Mouse (Mus musculus) lung, embryonic 16.5 days (tissue): Measurements from ENCODE around the gene Lrrc26. TPM values are rescaled to one million over a fixed set of nuclear protein-coding genes. Genes with fewer than 3 reads are reported as not detected.
A peak's percentile ranks its signal among the peaks of the same experiment; 100 is the strongest.

Source experiments
- ATAC-seq: fragments of 200-750 bp; cut with Nextera tagmentation; 2 replicates; pipeline ENCODE4 v1.8.0; 2017; ENCODE audit warnings: low read depth, mild to moderate bottlenecking, moderate library complexity
- H3K27ac ChIP-seq: fragments of 300-500 bp; sonication (generic); 2 replicates; pipeline ENCODE4 v1.5.1; 2014; ENCODE audit warnings: mild to moderate bottlenecking, control low read depth, low read length
- H3K27me3 ChIP-seq: fragments of 300-500 bp; sonication (generic); 2 replicates; pipeline ENCODE4 v1.6.1; 2014; ENCODE audit warnings: low read depth, low read length, mixed read lengths; ENCODE audit not compliant: control insufficient read depth, insufficient read depth
- H3K36me3 ChIP-seq: fragments of 300-500 bp; sonication (generic); 2 replicates; pipeline ENCODE4 v1.6.1; 2014; ENCODE audit warnings: low read length; ENCODE audit not compliant: control insufficient read depth, insufficient read depth
- H3K4me1 ChIP-seq: fragments of 300-500 bp; sonication (generic); replicated peaks from 2 replicates; pipeline ENCODE4 v1.6.1; 2014; ENCODE audit warnings: low read length, mixed read lengths; ENCODE audit not compliant: control insufficient read depth, insufficient read depth
- H3K4me2 ChIP-seq: fragments of 300-500 bp; sonication (generic); 2 replicates; pipeline ENCODE4 v1.6.1; 2014; ENCODE audit warnings: low read depth, low read length, control low read depth
- H3K4me3 ChIP-seq: fragments of 300-500 bp; sonication (generic); 2 replicates; pipeline ENCODE4 v1.5.1; 2014; ENCODE audit warnings: mild to moderate bottlenecking, low read length, control low read depth
- H3K9ac ChIP-seq: fragments of 300-500 bp; sonication (generic); 2 replicates; pipeline ENCODE4 v1.6.1; 2014; ENCODE audit warnings: low read length, control low read depth
- H3K9me3 ChIP-seq: fragments of 300-500 bp; sonication (generic); 2 replicates; pipeline ENCODE4 v1.6.1; 2016; ENCODE audit warnings: low read length; ENCODE audit not compliant: control insufficient read depth
- WGBS: fragments of 180-500 bp; shearing (Covaris S2); extraction: QIAGEN DNeasy Blood & Tissue Kit; methylation state at CpG from one replicate; pipeline ENCODE4 v1.1.7; 2014; 5-methylcytosine and 5-hydroxymethylcytosine counted together
- polyA plus RNA-seq: library from polyadenylated mRNA; unstranded; fragments of >200 nt; fragmentation: Nextera tagmentation; extraction: Ambion mirVana; gene quantifications from 2 replicates; pipeline ENCODE4 v1.2.1, GENCODE M21; 2015

Lrrc26 gene
- polyA plus RNA-seq, 1 experiment from 2014 or later = 6.7 TPM

DNA sequence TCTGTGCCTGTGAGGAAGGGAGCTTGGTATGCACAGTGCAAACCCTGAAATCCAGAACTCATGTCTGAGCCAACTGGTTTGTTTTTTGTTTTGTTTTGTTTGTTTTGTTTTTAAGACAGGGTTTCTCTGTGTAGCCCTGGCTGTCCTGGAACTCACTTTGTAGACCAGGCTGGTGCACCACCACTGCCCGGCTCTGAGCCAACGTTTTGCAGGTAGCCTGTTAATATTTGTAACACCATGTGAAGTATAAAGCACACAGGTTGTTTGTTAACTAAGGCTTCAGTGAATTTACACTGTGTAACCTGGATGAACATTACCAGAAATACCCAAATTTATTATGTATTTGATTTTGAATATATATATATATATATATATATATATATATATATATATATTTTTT, 36.3 kb downstream of the Lrrc26 start:
- Histone ChIP-seq H3K36me3 (no peaks in the 10 kb centered on the region), H3K27ac (no peak overlapping the region), H3K9ac (no peak overlapping the region), H3K4me2 (no peak overlapping the region), H3K4me3 (no peak overlapping the region), H3K27me3 (no peaks in the 10 kb centered on the region), H3K9me3 (no peaks in the 10 kb centered on the region), H3K4me1 (peaks cover under 1% of the 10 kb centered on the region; the same call in 1 of the 2 replicates)
- WGBS = 62% methylated on average over 2 of the region's 2 CpGs
- no peak for ATAC-seq

DNA sequence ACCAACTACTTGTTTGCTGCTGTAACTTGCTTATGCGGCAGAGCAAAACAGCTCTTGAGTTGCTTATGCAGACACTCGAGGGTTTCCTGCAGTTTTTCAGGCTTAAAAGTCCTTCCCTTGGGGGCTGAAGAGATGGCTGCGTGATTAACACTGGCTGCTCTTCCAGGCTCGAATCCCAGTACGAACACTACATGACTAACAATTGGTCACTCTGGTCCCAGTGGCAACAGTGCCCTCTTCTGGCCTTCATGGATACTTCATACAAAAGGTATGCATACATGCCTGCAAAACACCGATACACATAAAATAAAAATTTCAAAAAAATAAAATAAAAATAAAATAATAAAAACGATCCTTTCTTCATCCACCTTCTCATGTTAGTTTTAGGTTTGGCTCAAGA, 38.7 kb downstream of the Lrrc26 start:
- Histone ChIP-seq H3K9ac (no peak overlapping the region), H3K4me2 (no peak overlapping the region), H3K4me1 (peaks cover 10% of the 10 kb centered on the region), H3K36me3 (no peaks in the 10 kb centered on the region), H3K4me3 (no peak overlapping the region), H3K27me3 (no peaks in the 10 kb centered on the region), H3K27ac (no peak overlapping the region), H3K9me3 (no peaks in the 10 kb centered on the region)
- no peak for ATAC-seq
- 41% methylated on average over 7 of the region's 7 CpGs for WGBS

DNA sequence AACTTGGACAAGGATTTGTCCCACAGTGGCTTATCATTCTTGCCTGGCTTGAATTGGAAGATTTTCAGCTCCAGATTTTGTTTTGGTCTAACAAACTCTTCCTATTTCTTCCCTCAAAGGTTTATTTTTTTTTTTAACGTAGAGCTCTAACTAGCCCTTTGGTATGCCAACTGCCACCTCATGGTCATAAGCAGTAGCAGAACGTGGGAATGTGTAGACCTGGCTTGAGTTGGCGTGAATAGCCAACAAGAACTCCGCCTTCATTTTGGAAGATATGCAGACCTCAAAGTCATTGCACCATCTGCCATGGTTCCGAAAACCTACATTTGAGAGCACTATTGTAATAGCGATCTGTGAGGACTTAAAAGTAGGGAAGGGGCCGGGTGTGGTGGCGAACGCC, 41.8 kb downstream of the Lrrc26 start:
- peak overlapping the region; percentile 92 for H3K4me3 ChIP-seq
- peaks cover 12% of the 10 kb centered on the region for H3K4me1 ChIP-seq
- H3K36me3 ChIP-seq = 0 out of 2 replicates have a peak, but pooled peaks cover 2% of the 10 kb centered on the region
- no peak for ATAC-seq
- H3K4me2 ChIP-seq = peak overlapping the region; percentile 59
- WGBS = 54% methylated on average over 9 of the region's 9 CpGs
- H3K27ac ChIP-seq = no peak overlapping the region
- no peaks in the 10 kb centered on the region for H3K27me3 ChIP-seq
- H3K9me3 ChIP-seq = no peaks in the 10 kb centered on the region
- H3K9ac ChIP-seq = peak overlapping the region; percentile 96

DNA sequence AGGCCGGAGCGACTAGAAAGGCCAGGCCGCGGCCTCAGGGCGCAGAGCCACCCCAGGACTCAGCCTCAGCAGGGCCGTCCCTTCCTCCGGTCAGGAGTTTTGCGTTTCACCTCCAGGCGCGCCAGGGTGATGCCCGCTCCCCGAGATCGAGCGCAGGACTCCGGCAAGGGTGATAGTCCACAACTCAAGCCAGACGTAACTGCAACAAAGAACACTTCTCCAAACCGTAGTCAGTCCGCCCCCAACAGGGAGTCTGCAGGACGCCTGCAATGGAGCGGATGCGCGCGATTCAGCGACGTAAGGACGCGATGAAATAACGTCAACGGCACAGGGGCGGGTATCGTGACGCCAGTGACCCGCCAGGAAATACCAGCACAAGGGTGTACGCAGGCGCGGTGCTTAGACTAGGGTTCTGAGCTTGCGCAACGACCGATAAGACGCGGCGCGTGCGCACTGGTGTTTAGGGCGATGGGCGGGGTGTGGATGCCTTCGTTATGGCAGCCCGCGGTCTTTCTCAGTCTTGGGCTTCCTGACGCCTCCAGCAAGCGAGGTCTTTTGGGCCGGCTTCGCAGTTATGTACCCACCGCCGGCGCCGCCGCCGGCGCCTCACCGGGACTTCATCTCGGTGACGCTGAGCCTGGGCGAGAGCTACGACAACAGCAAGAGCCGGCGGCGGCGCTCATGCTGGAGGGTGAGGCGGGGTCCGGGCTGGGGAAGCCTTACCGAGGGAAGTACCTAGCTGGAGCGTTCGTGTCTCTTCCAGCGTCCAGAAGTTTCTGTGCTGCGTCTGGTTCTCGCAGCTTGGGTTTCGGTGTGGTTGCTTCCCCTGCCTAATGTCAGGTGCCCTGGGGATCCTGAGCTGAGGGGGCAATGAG, 42.8 kb downstream of the Lrrc26 start, which contains the start of gene Man1b1:
TSS of gene Man1b1 (plus strand) at position 53 of the 875 bp plus-strand sequence.
- peaks cover 10% of the 10 kb centered on the region for H3K36me3 ChIP-seq
- peak; percentile 99 for ATAC-seq
- H3K9ac ChIP-seq = peak within 1 kb of the TSS; percentile 96
- H3K27ac ChIP-seq = peak within 1 kb of the TSS; percentile 87
- peak within 1 kb of the TSS; percentile 82 for H3K4me2 ChIP-seq
- WGBS = under 1% methylated on average over 78 of the region's 78 CpGs
- peaks cover 12% of the 10 kb centered on the region for H3K4me1 ChIP-seq
- no peaks in the 10 kb centered on the region for H3K9me3 ChIP-seq
- no peaks in the 10 kb centered on the region for H3K27me3 ChIP-seq
- peak within 1 kb of the TSS; percentile 92 for H3K4me3 ChIP-seq

DNA sequence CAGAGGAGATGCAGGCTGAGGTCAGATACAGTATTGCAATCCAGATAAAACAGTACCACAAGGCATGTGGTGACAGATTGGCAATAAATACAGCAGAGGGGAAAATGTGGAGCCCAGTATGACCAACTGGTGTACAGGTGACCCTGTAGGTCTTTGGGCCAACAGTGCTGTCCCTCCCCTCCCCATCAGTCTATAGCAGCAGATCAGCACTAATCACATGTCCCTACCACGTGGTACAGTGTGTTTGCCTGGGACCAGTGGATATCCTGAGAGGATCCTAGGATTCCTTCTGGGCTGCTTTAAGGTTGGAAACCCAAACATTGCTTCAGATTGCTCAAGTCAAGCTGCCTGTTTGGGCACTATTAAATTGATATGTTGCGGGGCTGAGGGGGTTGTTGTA, 43.9 kb downstream of the Lrrc26 start:
- H3K4me3 ChIP-seq = peak overlapping the region; percentile 92
- peak overlapping the region; percentile 82 for H3K4me2 ChIP-seq
- H3K27ac ChIP-seq = no peak overlapping the region
- no peaks in the 10 kb centered on the region for H3K27me3 ChIP-seq
- no peak for ATAC-seq
- WGBS = 76% methylated on average over 2 of the region's 2 CpGs
- H3K4me1 ChIP-seq = peaks cover 12% of the 10 kb centered on the region
- peak overlapping the region; percentile 93 for H3K9ac ChIP-seq
- H3K36me3 ChIP-seq = peaks cover 19% of the 10 kb centered on the region
- H3K9me3 ChIP-seq = no peaks in the 10 kb centered on the region

DNA sequence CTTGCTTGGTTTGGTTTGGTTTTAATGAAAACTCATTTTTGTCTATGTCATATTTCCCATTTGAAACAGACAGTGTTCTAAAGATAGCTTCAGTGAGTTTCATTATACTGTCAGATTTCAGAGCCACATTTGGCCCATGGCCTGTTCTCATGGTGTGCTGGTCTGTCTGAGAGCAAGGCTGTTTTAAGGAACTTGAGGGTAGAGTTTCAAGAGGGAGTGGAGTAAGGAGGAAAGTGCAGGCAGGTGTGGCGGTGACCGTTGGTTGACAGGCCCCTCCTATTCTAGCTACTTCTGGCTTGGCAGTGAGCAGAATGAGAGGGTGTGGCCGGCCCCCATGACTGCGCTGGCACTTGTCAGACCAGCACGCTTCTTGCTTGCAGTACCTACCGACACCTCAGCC, 48.6 kb downstream of the Lrrc26 start:
- Histone ChIP-seq H3K36me3 (peaks cover 33% of the 10 kb centered on the region), H3K9ac (no peak overlapping the region), H3K27ac (no peak overlapping the region), H3K9me3 (no peaks in the 10 kb centered on the region), H3K4me3 (no peak overlapping the region), H3K27me3 (no peaks in the 10 kb centered on the region), H3K4me1 (peaks cover 4% of the 10 kb centered on the region), H3K4me2 (no peak overlapping the region)
- 83% methylated on average over 6 of the region's 6 CpGs for WGBS
- ATAC-seq = no peak

Other genes with a start within 250 kb of the Lrrc26 start
- gene Nsmf, start 235.6 kb upstream of the Lrrc26 start, polyA plus RNA-seq = 71.7 and 72.3 TPM in 2 replicates
- gene Entpd8, start 209.6 kb upstream of the Lrrc26 start, polyA plus RNA-seq = 0.64 and 0.74 TPM in 2 replicates
- gene Noxa1, start 194.8 kb upstream of the Lrrc26 start, polyA plus RNA-seq = 1.7 and 2.6 TPM in 2 replicates
- gene Nrarp, start 109.2 kb upstream of the Lrrc26 start, polyA plus RNA-seq = 9.8 and 10.0 TPM in 2 replicates
- gene Tor4a, start 93.0 kb upstream of the Lrrc26 start, polyA plus RNA-seq = 10.0 and 12.5 TPM in 2 replicates
- 112 and 113 TPM in 2 replicates for gene Nelfb, start 78.4 kb upstream of the Lrrc26 start, polyA plus RNA-seq
- gene Stpg3, start 75.3 kb upstream of the Lrrc26 start, polyA plus RNA-seq = 0.15 TPM in 1 of 2 replicates, not detected in the other
- 0.68 TPM in 1 of 2 replicates, not detected in the other for gene Fam166a, start 71.2 kb upstream of the Lrrc26 start, polyA plus RNA-seq
- gene Tubb4b, start 65.2 kb upstream of the Lrrc26 start, polyA plus RNA-seq = 677 and 731 TPM in 2 replicates
- not detected in 2 replicates for gene Slc34a3, start 55.6 kb upstream of the Lrrc26 start, polyA plus RNA-seq
- not detected in 2 replicates for gene Rnf224, start 53.1 kb upstream of the Lrrc26 start, polyA plus RNA-seq
- gene Rnf208, start 47.7 kb upstream of the Lrrc26 start, polyA plus RNA-seq = 8.3 and 9.1 TPM in 2 replicates
- gene Cysrt1, start 47.5 kb upstream of the Lrrc26 start, polyA plus RNA-seq = 0.67 TPM in 1 of 2 replicates, not detected in the other
- gene AL732309.1, start 43.1 kb upstream of the Lrrc26 start, polyA plus RNA-seq = 4.5 and 5.9 TPM in 2 replicates
- 20.3 and 22.0 TPM in 2 replicates for gene Tmem203, start 34.5 kb upstream of the Lrrc26 start, polyA plus RNA-seq
- 6.4 and 6.5 TPM in 2 replicates for gene Tprn, start 27.3 kb upstream of the Lrrc26 start, polyA plus RNA-seq
- 219 and 232 TPM in 2 replicates for gene Ssna1, start 17.5 kb upstream of the Lrrc26 start, polyA plus RNA-seq
- 136 and 137 TPM in 2 replicates for gene Anapc2, start 17.4 kb upstream of the Lrrc26 start, polyA plus RNA-seq
- not detected in 2 replicates for gene Tmem210, start 1.8 kb upstream of the Lrrc26 start, polyA plus RNA-seq
- gene Grin1, start 29.3 kb downstream of the Lrrc26 start, polyA plus RNA-seq = 0.44 and 0.84 TPM in 2 replicates
- 47.8 and 57.4 TPM in 2 replicates for gene Man1b1, start 42.4 kb downstream of the Lrrc26 start, polyA plus RNA-seq
- gene Dpp7, start 66.4 kb downstream of the Lrrc26 start, polyA plus RNA-seq = 15.9 and 18.9 TPM in 2 replicates
- gene Uap1l1, start 75.8 kb downstream of the Lrrc26 start, polyA plus RNA-seq = 18.8 and 20.2 TPM in 2 replicates
- 39.0 and 39.3 TPM in 2 replicates for gene Sapcd2, start 82.4 kb downstream of the Lrrc26 start, polyA plus RNA-seq
- gene Entpd2, start 106.0 kb downstream of the Lrrc26 start, polyA plus RNA-seq = 3.6 and 4.8 TPM in 2 replicates
- gene Npdc1, start 109.4 kb downstream of the Lrrc26 start, polyA plus RNA-seq = 31.6 and 36.5 TPM in 2 replicates
- 0.10 and 0.15 TPM in 2 replicates for gene Fut7, start 133.4 kb downstream of the Lrrc26 start, polyA plus RNA-seq
- 4.9 and 5.4 TPM in 2 replicates for gene Abca2, start 138.8 kb downstream of the Lrrc26 start, polyA plus RNA-seq
- 139 and 180 TPM in 2 replicates for gene Clic3, start 166.9 kb downstream of the Lrrc26 start, polyA plus RNA-seq
- gene Paxx, start 171.2 kb downstream of the Lrrc26 start, polyA plus RNA-seq = 37.9 and 44.8 TPM in 2 replicates
- 10.7 and 16.5 TPM in 2 replicates for gene Ptgds, start 180.1 kb downstream of the Lrrc26 start, polyA plus RNA-seq
- gene Lcn12, start 204.0 kb downstream of the Lrrc26 start, polyA plus RNA-seq = not detected in 2 replicates
- gene Fbxw5, start 210.8 kb downstream of the Lrrc26 start, polyA plus RNA-seq = 80.8 and 81.1 TPM in 2 replicates
- gene C8g, start 211.8 kb downstream of the Lrrc26 start, polyA plus RNA-seq = 6.5 and 7.3 TPM in 2 replicates